Mouse (Mus musculus) intestine, embryonic 14.5 days (tissue): ENCODE results near the gene 4921511C20Rik. TPM values are rescaled to one million over a fixed set of nuclear protein-coding genes. Genes with fewer than 3 reads are reported as not detected.

Source experiments
- ATAC-seq: fragments of 200-750 bp; cut with Nextera tagmentation; replicated peaks from 2 replicates; pipeline ENCODE4 v1.8.0; 2017; ENCODE audit warnings: low read depth, moderate number of reproducible peaks, moderate TSS enrichment, moderate library complexity; ENCODE audit not compliant: low FRiP score, low TSS enrichment
- DNase-seq: peaks from one replicate; pipeline ENCODE4 v3.0.0-alpha.2; 2018; ENCODE audit warnings: low spot score
- H3K27ac ChIP-seq: fragments of 300-500 bp; sonication (generic); 2 replicates; pipeline ENCODE4 v1.5.1; 2014; ENCODE audit warnings: low read depth, mild to moderate bottlenecking, control low read depth
- H3K27me3 ChIP-seq: fragments of 300-500 bp; sonication (generic); replicated peaks from 2 replicates; pipeline ENCODE4 v1.6.1; 2014; ENCODE audit warnings: low read length, control low read depth; ENCODE audit not compliant: control insufficient read depth, insufficient read depth
- H3K36me3 ChIP-seq: fragments of 300-500 bp; sonication (generic); 2 replicates; pipeline ENCODE4 v1.6.1; 2014; ENCODE audit warnings: low read length, control low read depth; ENCODE audit not compliant: control insufficient read depth, insufficient read depth
- H3K4me1 ChIP-seq: fragments of 300-500 bp; sonication (generic); replicated peaks from 2 replicates; pipeline ENCODE4 v1.6.1; 2014; ENCODE audit warnings: low read length, control low read depth, mixed read lengths; ENCODE audit not compliant: control insufficient read depth, insufficient read depth
- H3K4me2 ChIP-seq: fragments of 300-500 bp; sonication (generic); 2 replicates; pipeline ENCODE4 v1.6.1; 2014; ENCODE audit warnings: low read length
- H3K4me3 ChIP-seq: fragments of 300-500 bp; sonication (generic); 2 replicates; pipeline ENCODE4 v1.5.1; 2014; ENCODE audit warnings: low read depth, low read length, control low read depth, mixed read lengths
- H3K9ac ChIP-seq: fragments of 300-500 bp; sonication (generic); 2 replicates; pipeline ENCODE4 v1.6.1; 2014; ENCODE audit warnings: mild to moderate bottlenecking, low read length
- H3K9me3 ChIP-seq: fragments of 300-500 bp; sonication (generic); 2 replicates; pipeline ENCODE4 v1.6.1; 2016; ENCODE audit warnings: low read length, control low read depth; ENCODE audit not compliant: control insufficient read depth
- WGBS: fragments of 180-500 bp; shearing (Covaris S2); extraction: QIAGEN DNeasy Blood & Tissue Kit; methylation state at CpG from one replicate; pipeline ENCODE4 v1.1.7; 2014; 5-methylcytosine and 5-hydroxymethylcytosine counted together
- polyA plus RNA-seq: library from polyadenylated mRNA; unstranded; fragments of >200 nt; fragmentation: Nextera tagmentation; extraction: Ambion mirVana; gene quantifications from 2 replicates; pipeline ENCODE4 v1.2.1, GENCODE M21; 2014

The 4921511C20Rik gene
- polyA plus RNA-seq, result not detected in 2 replicates

GRCm38 (mm10) chrX:127393993-127394392 is at the start of gene 4921511C20Rik:
Gene 4921511C20Rik (plus strand): TSS chrX:127394293.
- Histone ChIP-seq H3K27me3 (no peaks in the 10 kb centered on the region), H3K4me2 (no peak within 1 kb of the TSS), H3K9ac (no peak within 1 kb of the TSS), H3K9me3 (no peaks in the 10 kb centered on the region), H3K27ac (no peak within 1 kb of the TSS), H3K4me1 (no peaks in the 10 kb centered on the region), H3K36me3 (no peaks in the 10 kb centered on the region), H3K4me3 (no peak within 1 kb of the TSS)
- no peak for DNase-seq
- no peak for ATAC-seq
- 87% methylated on average over 2 of the region's 2 CpGs for WGBS
